Mouse (Mus musculus) erythroblast, embryonic 14.5 days (primary cell): ENCODE measurements around the gene Immp2l.

Experiments used
- GATA1 ChIP-seq: IDR thresholded peaks from 2 replicates; pipeline ENCODE4 v1.6.1; 2012; ENCODE audit warnings: low read length, inconsistent platforms, mixed read lengths
- TAL1 ChIP-seq: IDR thresholded peaks from 3 replicates; pipeline ENCODE4 v1.6.1; 2012; ENCODE audit warnings: low read length, inconsistent platforms, mixed read lengths

DNA sequence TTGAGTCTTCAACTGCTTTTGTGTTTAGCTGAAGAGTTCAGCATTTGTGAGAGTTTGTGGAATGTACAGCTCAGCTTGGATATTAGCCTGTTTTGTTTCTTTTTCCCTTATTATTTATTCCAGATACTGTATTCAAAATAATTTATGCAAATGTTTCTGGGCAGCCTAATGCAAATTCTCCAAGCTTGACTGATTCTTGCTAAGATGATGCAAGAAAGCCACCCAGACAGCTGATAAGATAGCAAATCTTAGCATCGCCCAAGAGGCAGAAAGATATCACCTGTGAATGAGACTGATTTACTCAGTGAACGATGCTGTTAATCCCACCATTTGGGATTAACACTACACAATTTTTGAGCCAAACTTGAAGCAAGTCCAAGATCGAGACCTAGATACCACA, 43.7 kb upstream of the Immp2l start:
- TF ChIP-seq GATA1 (no peak), TAL1 (no peak)
